Mouse (Mus musculus) forebrain, embryonic 10.5 days (tissue): ENCODE measurements around the gene Ilk. TPM values are rescaled to one million over a fixed set of nuclear protein-coding genes. Genes with fewer than 3 reads are reported as not detected.

Experiments used
- DNase-seq: peaks from one replicate; pipeline ENCODE4 v3.0.0-alpha.2; 2017; ENCODE audit warnings: low spot score; ENCODE audit errors: extremely low spot score
- H3K27ac ChIP-seq: fragments of 300-500 bp; sonication (generic); 2 replicates; pipeline ENCODE4 v1.5.1; 2016; ENCODE audit warnings: mild to moderate bottlenecking
- H3K27me3 ChIP-seq: fragments of 300-500 bp; sonication (generic); 2 replicates; pipeline ENCODE4 v1.6.1; 2016; ENCODE audit warnings: mild to moderate bottlenecking; ENCODE audit not compliant: poor library complexity, severe bottlenecking
- H3K36me3 ChIP-seq: fragments of 300-500 bp; sonication (generic); replicated peaks from 2 replicates; pipeline ENCODE4 v1.6.1; 2016; ENCODE audit warnings: mild to moderate bottlenecking, moderate library complexity
- H3K4me1 ChIP-seq: fragments of 300-500 bp; sonication (generic); 2 replicates; pipeline ENCODE4 v1.6.1; 2016
- H3K4me3 ChIP-seq: fragments of 300-500 bp; sonication (generic); 2 replicates; pipeline ENCODE4 v1.5.1; 2016; ENCODE audit warnings: mild to moderate bottlenecking, moderate library complexity
- H3K9me3 ChIP-seq: fragments of 300-500 bp; sonication (generic); 2 replicates; pipeline ENCODE4 v1.6.1; 2016; ENCODE audit warnings: mild to moderate bottlenecking, moderate library complexity
- WGBS: fragments of 180-500 bp; shearing (Covaris S2); methylation state at CpG from one replicate; pipeline ENCODE4 v1.1.7; 2016; 5-methylcytosine and 5-hydroxymethylcytosine counted together
- polyA plus RNA-seq: library from polyadenylated mRNA; unstranded; fragments of >200 nt; fragmentation: Nextera tagmentation; extraction: Ambion mirVana; gene quantifications from 2 replicates; pipeline ENCODE4 v1.2.1, GENCODE M21; 2016

Gene Ilk
- polyA plus RNA-seq, 1 experiment from 2014 or later, result 208 TPM

DNA sequence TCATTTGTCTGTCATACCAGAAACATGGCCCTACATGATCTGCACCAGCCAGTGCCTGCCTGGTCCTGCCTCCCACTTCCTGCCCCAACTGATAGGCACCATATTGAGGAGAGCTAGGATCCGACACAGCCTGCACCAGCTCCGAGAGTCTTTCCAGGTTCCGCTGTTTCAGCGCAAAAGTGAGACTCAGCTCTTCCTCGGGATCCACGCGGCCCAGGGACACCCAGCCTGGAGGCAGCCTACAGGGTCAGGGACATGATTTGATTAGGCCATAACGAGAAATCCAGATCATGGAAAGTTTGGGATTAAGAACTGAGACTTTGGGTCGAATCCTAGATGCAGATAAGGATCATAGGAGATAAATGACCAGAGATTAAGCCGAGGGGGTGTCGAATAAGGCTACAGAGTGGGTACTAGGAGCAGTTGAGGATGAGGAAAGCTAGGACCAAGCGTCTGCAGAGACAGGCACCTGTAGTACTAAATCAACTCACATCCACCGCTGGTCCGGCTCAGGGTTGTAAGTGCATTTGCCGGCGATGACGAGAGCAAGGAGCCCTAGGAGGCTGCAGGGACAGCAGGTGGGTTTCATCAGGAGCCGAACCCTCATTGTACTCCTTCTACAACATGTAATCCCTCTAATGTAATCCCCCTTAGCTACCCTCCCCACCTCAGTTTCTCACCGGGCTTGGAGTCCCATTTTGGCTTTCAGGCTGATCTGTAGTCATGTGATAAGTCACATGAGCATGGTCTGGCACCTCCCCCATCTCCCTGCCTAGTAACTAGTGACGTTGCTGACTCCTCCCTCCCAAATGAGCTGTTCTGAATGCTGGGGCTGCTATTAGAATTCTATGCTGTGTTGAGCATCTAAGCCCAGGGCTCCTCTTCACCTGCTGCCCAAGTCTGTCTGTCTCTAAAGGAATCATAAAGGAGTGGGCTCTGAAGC, 15.4 kb downstream of the Ilk start, which contains the start of gene Tpp1:
Gene Tpp1, minus strand, starts transcription at position 745 of the 943 bp plus-strand sequence.
- peak within 1 kb of the TSS; percentile 87 for H3K27ac ChIP-seq
- peak within 1 kb of the TSS; percentile 73 for H3K4me3 ChIP-seq
- H3K9me3 ChIP-seq, result no peaks in the 10 kb centered on the region
- 24% methylated on average over 20 of the region's 20 CpGs for WGBS
- H3K27me3 ChIP-seq, result no peaks in the 10 kb centered on the region
- peaks cover 22% of the 10 kb centered on the region for H3K4me1 ChIP-seq
- H3K36me3 ChIP-seq, result peaks cover 75% of the 10 kb centered on the region
- DNase-seq, result peak; percentile 87

DNA sequence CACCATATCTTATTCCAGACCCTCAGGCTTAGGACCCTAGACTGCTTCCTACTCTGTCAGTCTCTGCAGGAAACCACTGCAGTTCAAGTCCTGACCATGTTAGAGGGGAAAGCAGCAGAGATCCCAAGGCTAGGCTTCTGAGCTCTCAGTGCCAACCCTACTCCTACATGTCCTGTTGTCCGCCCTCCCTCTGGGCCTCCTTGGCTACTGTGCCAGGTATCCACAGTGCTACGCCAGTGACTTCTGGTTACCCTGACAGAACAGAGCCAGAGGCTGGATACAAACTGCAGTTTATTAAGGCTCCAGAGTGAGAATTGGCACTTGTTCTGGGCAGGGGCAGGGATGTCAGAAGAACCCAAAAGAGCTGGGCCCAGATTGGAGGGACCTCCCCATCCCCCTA, 16.3 kb downstream of the Ilk start:
- peaks cover 22% of the 10 kb centered on the region for H3K4me1 ChIP-seq
- H3K36me3 ChIP-seq, result peaks cover 75% of the 10 kb centered on the region
- 77% methylated on average over 2 of the region's 2 CpGs for WGBS
- no peaks in the 10 kb centered on the region for H3K27me3 ChIP-seq
- H3K9me3 ChIP-seq, result no peaks in the 10 kb centered on the region
- H3K27ac ChIP-seq, result no peak overlapping the region
- H3K4me3 ChIP-seq, result no peak overlapping the region
- no peak for DNase-seq

DNA sequence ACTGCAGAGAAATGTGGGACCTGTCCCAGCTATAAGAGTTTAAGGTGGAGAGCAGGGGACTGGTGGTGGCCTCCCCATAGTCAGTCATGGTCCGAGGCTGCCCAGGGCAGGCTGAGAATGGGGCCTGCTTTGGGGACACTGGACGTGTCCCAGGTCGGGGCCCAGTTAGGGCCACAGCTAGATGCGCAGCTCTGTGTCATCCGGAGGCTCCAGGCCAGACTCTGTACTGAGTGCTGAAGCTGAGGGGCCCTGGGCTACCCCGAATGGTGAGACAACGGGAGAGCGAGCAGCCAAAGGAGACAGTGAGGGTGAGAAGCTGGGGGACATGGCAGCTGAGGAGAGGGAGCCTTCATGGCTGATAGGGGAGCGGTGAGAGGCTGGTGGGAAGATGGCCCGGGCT, 16.9 kb downstream of the Ilk start:
- no peaks in the 10 kb centered on the region for H3K9me3 ChIP-seq
- H3K36me3 ChIP-seq, result peaks cover 75% of the 10 kb centered on the region
- H3K4me3 ChIP-seq, result no peak overlapping the region
- no peaks in the 10 kb centered on the region for H3K27me3 ChIP-seq
- no peak for DNase-seq
- WGBS, result 93% methylated on average over 10 of the region's 10 CpGs
- peaks cover 22% of the 10 kb centered on the region for H3K4me1 ChIP-seq
- no peak overlapping the region for H3K27ac ChIP-seq

DNA sequence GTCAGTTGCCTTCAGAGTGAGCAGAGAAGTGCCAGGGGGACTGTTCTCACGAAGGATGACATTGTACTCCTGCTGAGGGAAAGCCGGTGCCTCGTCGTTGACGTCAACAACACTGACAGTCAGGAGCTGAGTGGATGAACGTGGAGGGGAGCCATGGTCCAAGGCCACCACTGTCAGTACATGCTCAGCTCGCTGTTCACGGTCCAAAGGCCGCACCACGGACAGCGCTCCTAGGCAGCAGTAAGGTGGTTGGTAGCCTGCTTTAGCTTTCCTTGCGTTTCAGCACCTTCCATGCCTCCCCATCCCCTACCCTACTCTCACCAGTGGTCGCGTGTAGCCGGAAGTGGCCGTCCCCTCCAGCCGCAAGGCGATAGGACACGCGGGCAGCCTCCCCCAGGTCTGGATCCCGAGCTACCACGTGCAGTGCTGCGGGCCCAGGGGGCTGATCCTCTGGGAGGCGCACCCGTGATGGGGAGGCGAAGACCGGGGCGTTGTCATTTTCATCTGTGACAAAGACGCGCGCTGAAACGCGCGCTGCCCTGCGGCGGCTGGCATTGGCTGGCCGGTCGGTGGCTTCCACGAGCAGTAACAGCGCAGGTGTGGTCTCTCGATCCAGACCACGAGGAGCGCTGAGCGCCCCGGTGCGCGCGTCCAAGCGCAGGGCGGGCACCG, 25.6 kb downstream of the Ilk start:
- Histone ChIP-seq H3K9me3 (no peaks in the 10 kb centered on the region), H3K4me1 (peaks cover 14% of the 10 kb centered on the region), H3K4me3 (peak overlapping the region; percentile 42), H3K27ac (0 out of 2 replicates have a peak overlapping the region, but pooled peaks have one; percentile 30), H3K36me3 (peaks cover 98% of the 10 kb centered on the region), H3K27me3 (peaks cover 49% of the 10 kb centered on the region)
- 9% methylated on average over 51 of the region's 51 CpGs for WGBS
- DNase-seq, result no peak

DNA sequence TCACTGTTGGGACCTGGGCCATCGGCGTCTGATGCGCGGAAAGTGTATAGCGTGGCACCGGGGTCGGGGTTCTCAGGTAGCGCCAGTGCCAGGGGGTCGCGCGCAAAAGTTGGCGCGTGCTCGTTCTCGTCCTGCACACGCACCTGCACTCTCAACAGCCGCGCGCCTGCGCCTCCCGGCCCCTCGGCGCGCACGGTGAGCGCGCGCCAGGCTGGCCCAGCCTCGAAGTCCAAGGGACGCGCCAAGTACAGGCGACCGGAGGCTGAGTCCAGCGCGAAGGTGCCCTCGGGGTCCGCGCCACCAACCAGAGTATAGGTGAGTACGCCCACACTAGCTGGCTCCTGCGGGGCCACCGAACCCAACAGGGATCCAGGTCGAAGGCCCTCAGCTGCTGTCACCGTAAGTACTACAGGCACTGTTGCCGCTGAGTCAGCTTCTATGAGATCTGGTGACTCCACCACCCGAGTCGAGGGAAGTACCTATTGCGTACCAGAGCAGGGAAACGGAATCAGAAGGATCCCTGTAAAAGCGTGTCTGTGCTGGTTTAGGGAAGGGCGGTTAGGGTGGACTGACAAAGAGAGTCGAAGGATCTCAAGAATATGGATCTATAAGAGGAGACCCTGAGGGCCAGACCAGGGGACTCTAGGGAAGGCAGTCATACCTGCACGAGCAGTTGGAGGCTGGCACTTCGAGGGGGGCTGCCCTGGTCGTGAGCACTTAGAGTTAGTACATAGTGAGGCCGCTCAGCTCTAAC, 26.3 kb downstream of the Ilk start:
- Histone ChIP-seq H3K36me3 (peaks cover 95% of the 10 kb centered on the region), H3K4me3 (peak overlapping the region; percentile 42), H3K27me3 (peaks cover 49% of the 10 kb centered on the region), H3K27ac (no peak overlapping the region), H3K4me1 (peaks cover 22% of the 10 kb centered on the region), H3K9me3 (no peaks in the 10 kb centered on the region)
- WGBS, result 9% methylated on average over 55 of the region's 55 CpGs
- DNase-seq, result no peak

DNA sequence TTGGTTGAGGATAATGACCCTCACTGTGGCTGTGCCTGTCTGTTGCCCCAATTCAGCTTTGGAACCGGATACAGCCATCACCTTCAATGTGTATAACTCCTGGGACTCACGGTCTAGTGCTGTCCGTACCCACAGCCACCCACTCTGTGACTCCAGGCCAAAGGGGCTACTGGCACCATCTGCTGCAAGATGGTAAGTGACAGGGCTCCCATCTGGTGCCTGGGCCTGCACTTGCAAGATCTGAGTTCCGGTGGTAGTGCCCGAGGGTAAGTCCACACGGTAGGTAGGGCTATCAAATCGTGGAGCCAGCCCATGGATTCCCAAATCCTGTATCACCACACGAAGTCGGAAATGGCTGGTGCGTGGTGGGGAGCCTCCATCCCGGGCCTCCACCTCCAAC, 27.9 kb downstream of the Ilk start:
- Histone ChIP-seq H3K27ac (no peak overlapping the region), H3K27me3 (peaks cover 49% of the 10 kb centered on the region), H3K4me3 (no peak overlapping the region), H3K4me1 (peaks cover 36% of the 10 kb centered on the region), H3K36me3 (peaks cover 83% of the 10 kb centered on the region), H3K9me3 (no peaks in the 10 kb centered on the region)
- DNase-seq, result no peak
- 92% methylated on average over 11 of the region's 11 CpGs for WGBS

DNA sequence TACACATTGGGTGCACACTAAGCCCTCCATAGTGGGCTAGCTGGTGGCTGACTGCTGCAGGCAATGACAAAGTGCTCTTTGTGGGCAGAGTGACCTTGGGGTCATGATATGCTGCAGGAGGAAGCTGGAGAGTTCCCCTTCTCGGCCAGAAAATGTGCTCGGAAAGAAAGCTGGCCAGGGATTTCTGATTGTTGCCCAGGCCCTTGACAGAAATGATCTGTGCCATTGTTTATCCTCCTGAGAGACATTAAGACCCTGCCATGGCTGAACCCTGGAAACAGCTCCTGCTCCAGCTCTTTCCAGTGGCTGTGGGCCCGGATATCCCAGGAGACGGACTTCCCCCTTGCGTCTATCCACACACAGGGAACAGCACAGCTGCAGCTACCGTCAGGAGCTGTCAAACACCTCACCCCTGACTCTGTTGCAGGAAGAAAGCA, 31.4 kb downstream of the Ilk start:
- Histone ChIP-seq H3K4me1 (peaks cover 30% of the 10 kb centered on the region), H3K4me3 (peak overlapping the region; percentile 16), H3K9me3 (no peaks in the 10 kb centered on the region), H3K27ac (peak overlapping the region; percentile 68), H3K27me3 (peaks cover 26% of the 10 kb centered on the region), H3K36me3 (peaks cover 84% of the 10 kb centered on the region)
- 35% methylated on average over 6 of the region's 6 CpGs for WGBS
- no peak for DNase-seq

DNA sequence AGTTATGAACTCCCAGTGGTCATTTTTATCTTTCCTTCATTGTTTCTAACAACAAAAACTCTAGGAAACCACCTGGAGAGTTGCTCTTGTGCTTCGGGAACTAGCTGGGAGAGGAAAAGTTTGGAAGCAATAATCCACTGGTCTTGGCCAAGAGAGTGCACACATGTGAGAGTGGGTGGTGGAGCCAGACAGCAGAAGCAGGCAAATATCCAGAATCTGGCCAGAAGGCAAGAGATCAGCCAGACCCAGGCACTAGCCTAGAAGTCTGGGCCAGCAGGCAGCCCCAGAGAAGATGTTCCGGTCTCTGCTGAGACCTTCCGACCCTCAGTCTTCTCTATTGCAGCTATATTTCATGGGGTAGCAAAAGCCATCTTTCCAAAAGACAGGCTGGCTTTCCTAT, 33.6 kb downstream of the Ilk start:
- H3K4me1 ChIP-seq, result peaks cover 32% of the 10 kb centered on the region
- peaks cover 75% of the 10 kb centered on the region for H3K36me3 ChIP-seq
- peaks cover 4% of the 10 kb centered on the region for H3K27me3 ChIP-seq
- 96% methylated on average over 3 of the region's 3 CpGs for WGBS
- no peak overlapping the region for H3K27ac ChIP-seq
- H3K4me3 ChIP-seq, result no peak overlapping the region
- DNase-seq, result no peak
- no peaks in the 10 kb centered on the region for H3K9me3 ChIP-seq

DNA sequence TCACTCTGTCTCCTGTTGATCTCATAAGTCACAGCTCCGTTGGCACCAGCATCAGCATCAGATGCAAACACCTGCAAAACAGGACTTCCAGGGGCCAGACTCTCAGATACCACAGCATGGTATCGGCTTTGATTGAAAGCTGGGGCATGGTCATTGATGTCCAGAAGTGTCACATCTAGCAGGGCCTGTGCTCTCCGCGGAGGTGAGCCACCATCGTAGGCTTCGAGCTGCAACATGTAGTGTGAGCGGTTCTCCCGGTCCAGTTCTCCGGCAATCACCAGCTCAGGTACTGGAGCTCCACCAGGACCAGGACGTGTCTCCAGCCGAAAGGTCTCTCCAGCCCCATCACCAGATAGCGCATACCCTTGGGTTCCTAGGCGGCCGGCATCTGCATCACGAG, 35.9 kb downstream of the Ilk start:
- Histone ChIP-seq H3K4me3 (no peak overlapping the region), H3K36me3 (peaks cover 65% of the 10 kb centered on the region), H3K27me3 (no peaks in the 10 kb centered on the region), H3K27ac (no peak overlapping the region), H3K9me3 (no peaks in the 10 kb centered on the region), H3K4me1 (peaks cover 35% of the 10 kb centered on the region)
- 95% methylated on average over 15 of the region's 15 CpGs for WGBS
- DNase-seq, result no peak

DNA sequence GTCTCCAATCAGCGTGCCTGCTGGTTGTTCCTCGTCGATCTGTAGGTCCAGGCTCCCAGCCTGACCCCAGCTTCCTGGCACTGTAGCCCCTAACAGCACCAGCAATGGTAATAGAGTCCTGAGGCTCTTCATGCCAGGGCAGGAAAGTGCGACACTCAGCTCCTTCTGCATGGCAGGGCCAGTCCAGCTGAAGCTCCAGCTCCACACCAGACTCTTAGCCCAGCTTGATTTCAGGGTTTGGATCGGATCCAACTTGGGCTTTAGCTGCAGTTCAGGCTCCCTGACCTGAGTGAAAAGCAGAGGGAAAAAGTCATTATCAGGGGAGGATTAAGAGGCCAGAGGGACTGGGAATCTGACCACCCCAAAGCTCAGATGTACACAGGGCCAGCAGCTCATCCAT, 36.6 kb downstream of the Ilk start:
- Histone ChIP-seq H3K9me3 (no peaks in the 10 kb centered on the region), H3K36me3 (peaks cover 60% of the 10 kb centered on the region), H3K4me1 (peaks cover 35% of the 10 kb centered on the region), H3K4me3 (no peak overlapping the region), H3K27ac (no peak overlapping the region), H3K27me3 (no peaks in the 10 kb centered on the region)
- no peak for DNase-seq
- WGBS, result 90% methylated on average over 5 of the region's 5 CpGs

DNA sequence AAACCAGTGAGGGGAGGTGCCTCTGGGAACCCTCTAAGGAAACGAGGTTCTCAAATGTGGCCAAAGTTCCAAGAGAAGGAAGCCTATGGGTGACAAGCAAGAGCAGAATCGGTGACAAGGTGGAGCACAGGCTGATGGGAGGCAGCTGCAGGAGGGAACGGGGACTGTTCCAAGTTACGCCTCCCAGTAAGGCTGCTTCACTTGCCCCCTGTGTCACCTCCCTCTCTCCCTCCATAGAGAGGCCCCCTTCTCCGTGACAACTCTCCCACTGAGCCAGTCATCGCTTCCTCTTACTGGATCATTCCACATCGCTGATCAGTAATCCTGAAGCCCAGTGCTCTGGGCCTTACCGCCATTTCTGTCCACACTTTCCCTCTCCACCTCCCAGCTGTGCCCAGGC, 38.3 kb downstream of the Ilk start:
- peaks cover 39% of the 10 kb centered on the region for H3K4me1 ChIP-seq
- H3K9me3 ChIP-seq, result no peaks in the 10 kb centered on the region
- peaks cover 72% of the 10 kb centered on the region for H3K36me3 ChIP-seq
- H3K4me3 ChIP-seq, result no peak overlapping the region
- no peaks in the 10 kb centered on the region for H3K27me3 ChIP-seq
- peak overlapping the region; percentile 15; the same call in 1 of the 2 replicates for H3K27ac ChIP-seq
- 47% methylated on average over 8 of the region's 8 CpGs for WGBS
- no peak for DNase-seq

DNA sequence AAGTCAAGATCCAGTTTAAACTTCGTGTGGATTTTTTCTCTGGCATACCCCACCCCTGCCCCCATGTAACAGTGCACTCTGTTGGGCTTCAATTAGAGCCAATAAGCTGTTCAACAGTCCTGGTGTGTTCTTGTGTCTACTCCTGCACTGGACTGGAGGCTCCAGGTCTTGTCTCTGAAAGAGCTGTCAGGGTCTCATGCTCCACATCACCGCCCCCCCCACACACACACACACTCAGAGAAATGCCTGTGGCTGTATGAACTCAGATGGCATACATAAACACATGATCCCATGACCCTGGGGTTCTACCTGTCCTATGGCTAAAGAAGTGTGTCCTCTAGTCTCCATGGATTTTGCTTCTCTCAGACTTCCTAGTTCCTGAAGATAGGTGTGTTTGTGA, 39.6 kb downstream of the Ilk start:
- DNase-seq, result no peak
- Histone ChIP-seq H3K4me3 (no peak overlapping the region), H3K4me1 (peaks cover 39% of the 10 kb centered on the region), H3K27ac (no peak overlapping the region), H3K27me3 (no peaks in the 10 kb centered on the region), H3K36me3 (peaks cover 72% of the 10 kb centered on the region), H3K9me3 (no peaks in the 10 kb centered on the region)
- 84% methylated on average over 2 of the region's 2 CpGs for WGBS
